Mouse (Mus musculus) hindbrain, embryonic 10.5 days (tissue): ENCODE measurements around the gene Rasl12. TPM values are rescaled to one million over a fixed set of nuclear protein-coding genes. Genes with fewer than 3 reads are reported as not detected.
A peak's percentile ranks its signal among the peaks of the same experiment; 100 is the strongest.

ENCODE experiments used
- DNase-seq: peaks from one replicate; pipeline ENCODE4 v3.0.0-alpha.2; 2017; ENCODE audit warnings: low spot score
- H3K27ac ChIP-seq: fragments of 300-500 bp; sonication (generic); 2 replicates; pipeline ENCODE4 v1.5.1; 2016; ENCODE audit warnings: mild to moderate bottlenecking, moderate library complexity
- H3K27me3 ChIP-seq: fragments of 300-500 bp; sonication (generic); 2 replicates; pipeline ENCODE4 v1.6.1; 2016; ENCODE audit warnings: mild to moderate bottlenecking; ENCODE audit not compliant: poor library complexity, insufficient read depth, severe bottlenecking
- H3K36me3 ChIP-seq: fragments of 300-500 bp; sonication (generic); 2 replicates; pipeline ENCODE4 v1.6.1; 2016; ENCODE audit warnings: mild to moderate bottlenecking, moderate library complexity
- H3K4me1 ChIP-seq: fragments of 300-500 bp; sonication (generic); replicated peaks from 2 replicates; pipeline ENCODE4 v1.6.1; 2016; ENCODE audit warnings: mild to moderate bottlenecking
- H3K4me3 ChIP-seq: fragments of 300-500 bp; sonication (generic); 2 replicates; pipeline ENCODE4 v1.5.1; 2016; ENCODE audit warnings: mild to moderate bottlenecking, moderate library complexity
- H3K9me3 ChIP-seq: fragments of 300-500 bp; sonication (generic); 2 replicates; pipeline ENCODE4 v1.6.1; 2016; ENCODE audit warnings: mild to moderate bottlenecking, moderate library complexity
- WGBS: fragments of 180-500 bp; shearing (Covaris S2); methylation state at CpG from one replicate; pipeline ENCODE4 v1.1.7; 2016; 5-methylcytosine and 5-hydroxymethylcytosine counted together
- polyA plus RNA-seq: library from polyadenylated mRNA; unstranded; fragments of >200 nt; fragmentation: Nextera tagmentation; extraction: Ambion mirVana; gene quantifications from 2 replicates; pipeline ENCODE4 v1.2.1, GENCODE M21; 2016

Rasl12 gene
- polyA plus RNA-seq: 6.3 and 7.8 TPM in 2 replicates

DNA sequence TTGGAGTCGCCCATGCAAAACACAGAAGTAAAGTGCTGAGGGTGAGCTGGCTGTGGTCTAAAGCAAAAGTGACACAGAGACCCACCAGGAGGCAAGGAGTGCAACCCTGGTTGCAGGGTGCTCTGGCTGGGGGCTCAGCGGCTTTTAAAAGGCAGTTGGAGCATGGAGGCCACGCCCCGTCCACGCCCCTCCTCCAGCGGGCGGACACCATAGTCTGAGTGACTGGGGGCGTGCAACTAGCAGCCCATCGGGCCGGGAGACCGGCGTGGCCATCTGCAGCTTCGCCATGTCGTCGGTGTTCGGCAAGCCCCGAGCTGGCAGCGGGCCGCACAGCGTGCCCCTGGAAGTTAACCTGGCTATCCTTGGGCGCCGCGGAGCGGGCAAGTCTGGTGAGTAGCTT is at the start of gene Rasl12:
Rasl12 (plus strand) TSS at position 228 of the 400 bp plus-strand sequence.
- Histone ChIP-seq H3K4me1 (peaks cover 29% of the 10 kb centered on the region), H3K9me3 (no peaks in the 10 kb centered on the region), H3K4me3 (peak within 1 kb of the TSS; percentile 59), H3K27ac (peak within 1 kb of the TSS; percentile 83), H3K27me3 (peaks cover 35% of the 10 kb centered on the region), H3K36me3 (no peaks in the 10 kb centered on the region)
- under 1% methylated on average over 24 of the region's 24 CpGs for WGBS
- peak; percentile 84 for DNase-seq

DNA sequence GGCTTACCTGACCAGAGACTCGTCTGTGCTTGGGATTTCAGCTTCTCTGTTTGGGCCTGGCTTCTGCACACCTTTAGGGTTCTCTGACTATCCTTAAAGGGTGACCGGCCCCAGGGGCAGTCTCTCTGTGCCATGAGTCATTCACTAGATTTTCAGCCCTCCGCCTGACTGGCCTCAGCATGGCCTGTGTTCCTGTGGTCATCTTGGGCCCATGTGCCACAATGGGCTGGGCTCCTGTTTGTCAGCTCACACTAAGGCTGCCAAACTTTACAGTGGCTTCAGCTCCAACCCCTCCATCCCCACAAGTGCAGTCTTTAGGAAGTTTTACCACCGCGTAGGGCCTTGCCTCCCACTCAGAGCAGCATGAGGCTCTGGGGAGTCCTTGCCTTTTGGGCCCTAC is 45.1 kb upstream of the Rasl12 start:
- H3K4me1 ChIP-seq: peaks cover 1% of the 10 kb centered on the region
- no peak overlapping the region for H3K4me3 ChIP-seq
- H3K36me3 ChIP-seq: peaks cover 44% of the 10 kb centered on the region
- no peaks in the 10 kb centered on the region for H3K9me3 ChIP-seq
- WGBS: 90% methylated on average over 5 of the region's 5 CpGs
- no peak overlapping the region for H3K27ac ChIP-seq
- no peak for DNase-seq
- no peaks in the 10 kb centered on the region for H3K27me3 ChIP-seq

DNA sequence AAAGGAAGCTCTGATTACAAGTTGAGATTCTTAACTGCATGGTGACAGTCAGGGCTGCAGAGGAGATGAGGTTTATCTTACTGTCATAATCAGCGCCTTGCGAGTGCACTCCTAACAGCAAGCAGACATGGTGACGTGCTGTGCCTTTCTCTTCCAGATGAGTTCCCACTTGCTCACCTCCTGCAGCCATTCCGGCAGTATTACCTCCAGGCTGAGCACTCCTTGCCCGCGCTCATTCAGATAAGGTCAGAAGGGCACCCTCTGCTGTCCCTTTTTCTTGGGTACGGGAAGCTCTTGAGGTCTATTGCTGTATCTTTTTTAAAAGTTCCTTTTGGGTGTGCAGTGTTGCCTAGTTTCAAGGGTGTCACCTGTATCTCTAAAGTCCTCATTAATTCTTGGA is 41.7 kb upstream of the Rasl12 start:
- peaks cover 77% of the 10 kb centered on the region for H3K36me3 ChIP-seq
- no peak overlapping the region for H3K4me3 ChIP-seq
- no peaks in the 10 kb centered on the region for H3K9me3 ChIP-seq
- H3K4me1 ChIP-seq: no peaks in the 10 kb centered on the region
- WGBS: 86% methylated on average over 7 of the region's 7 CpGs
- no peaks in the 10 kb centered on the region for H3K27me3 ChIP-seq
- DNase-seq: no peak
- no peak overlapping the region for H3K27ac ChIP-seq

DNA sequence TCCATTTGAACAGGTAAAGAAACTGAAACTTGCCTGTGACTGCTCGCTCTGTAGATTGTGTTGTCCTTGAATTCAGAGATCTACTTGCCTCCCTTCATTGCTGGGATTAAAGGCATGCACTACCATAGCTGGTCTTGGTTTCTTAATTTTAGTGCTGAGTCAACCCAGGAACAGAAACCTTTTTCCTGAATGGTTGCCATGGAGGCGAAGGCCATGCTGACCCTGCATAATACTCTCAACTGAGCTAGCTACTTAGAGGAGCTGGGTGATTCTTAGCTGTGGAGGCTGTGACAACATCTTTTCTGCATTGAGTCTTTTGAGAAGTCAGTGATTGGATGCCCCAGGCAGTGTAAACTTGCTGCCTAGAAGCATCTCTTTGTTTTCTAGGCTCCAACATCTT is 41.3 kb upstream of the Rasl12 start:
- no peaks in the 10 kb centered on the region for H3K9me3 ChIP-seq
- no peak overlapping the region for H3K4me3 ChIP-seq
- WGBS: 94% methylated on average over 2 of the region's 2 CpGs
- DNase-seq: no peak
- peaks cover 81% of the 10 kb centered on the region for H3K36me3 ChIP-seq
- no peaks in the 10 kb centered on the region for H3K4me1 ChIP-seq
- H3K27me3 ChIP-seq: no peaks in the 10 kb centered on the region
- no peak overlapping the region for H3K27ac ChIP-seq

DNA sequence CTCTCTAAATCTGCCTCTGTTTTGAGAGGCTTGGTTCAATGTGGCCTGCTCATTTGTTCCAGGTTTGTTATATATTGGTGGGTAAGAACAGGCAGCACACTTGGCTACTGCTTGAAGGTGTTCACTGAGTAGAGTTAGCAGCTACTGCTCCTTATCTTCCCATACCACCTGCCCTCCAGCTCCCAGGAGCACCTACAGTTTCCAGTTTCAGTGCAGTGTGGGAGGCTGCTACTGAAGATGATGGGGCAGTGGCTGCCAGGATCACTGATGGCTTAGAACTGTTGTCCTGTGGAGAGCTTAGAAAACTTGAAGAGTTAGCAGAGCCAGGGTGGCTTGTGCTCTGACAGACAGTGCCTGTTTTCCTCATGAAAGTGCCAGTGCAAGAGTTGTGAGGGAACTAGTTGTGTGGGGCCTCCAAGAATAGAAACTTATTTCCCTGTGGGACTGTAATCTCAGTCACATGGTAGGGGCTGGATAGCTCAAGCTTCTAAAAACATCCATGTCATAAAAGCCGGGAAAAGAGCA is 39.3 kb upstream of the Rasl12 start:
- Histone ChIP-seq H3K4me3 (no peak overlapping the region), H3K4me1 (no peaks in the 10 kb centered on the region), H3K27me3 (no peaks in the 10 kb centered on the region), H3K36me3 (peaks cover 88% of the 10 kb centered on the region), H3K9me3 (no peaks in the 10 kb centered on the region), H3K27ac (no peak overlapping the region)
- WGBS: 92% methylated on average over 1 of the region's 1 CpGs
- no peak for DNase-seq

DNA sequence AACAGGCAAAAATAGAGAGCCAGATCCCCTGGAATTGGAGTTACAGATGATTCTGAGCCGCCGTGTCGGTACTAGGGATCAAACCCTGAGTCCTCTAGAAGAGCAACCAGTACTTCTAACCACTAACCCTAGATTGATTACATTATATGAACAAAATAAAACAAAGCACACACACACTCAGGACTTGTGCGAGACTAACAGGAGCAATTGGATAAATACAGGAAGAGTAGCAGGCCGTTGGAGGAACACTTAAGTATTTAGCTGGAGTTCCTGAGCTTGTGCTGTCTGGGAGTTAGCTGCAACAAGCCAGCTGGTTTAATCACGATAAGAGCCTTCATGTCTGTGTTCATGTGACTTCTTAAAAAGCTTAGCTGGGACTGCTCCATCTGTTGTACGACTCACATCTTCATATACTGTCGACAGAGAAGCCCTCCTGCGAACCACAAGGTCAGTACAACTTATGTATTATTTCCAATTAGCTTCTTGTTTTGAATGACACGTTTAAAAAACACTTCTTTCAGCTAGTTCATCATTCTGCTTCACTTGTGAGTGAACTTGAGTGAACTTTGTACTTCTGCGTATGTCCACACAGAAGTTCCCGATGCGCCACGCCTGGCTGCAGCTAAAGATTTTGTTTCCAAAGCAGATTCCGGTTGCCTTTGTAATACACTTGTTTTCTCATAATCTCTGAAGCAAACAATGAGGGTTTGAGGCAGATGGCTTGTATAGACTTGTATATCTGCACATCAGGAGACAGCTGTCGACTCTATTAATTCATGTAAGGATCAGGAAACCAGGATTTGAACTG is 37.5 kb upstream of the Rasl12 start, which contains the start of gene Ubap1l:
Ubap1l (plus strand) TSS at position 401 of the 808 bp plus-strand sequence.
- H3K4me1 ChIP-seq: no peaks in the 10 kb centered on the region
- H3K9me3 ChIP-seq: no peaks in the 10 kb centered on the region
- H3K27ac ChIP-seq: no peak within 1 kb of the TSS
- peaks cover 82% of the 10 kb centered on the region for H3K36me3 ChIP-seq
- DNase-seq: no peak
- H3K27me3 ChIP-seq: no peaks in the 10 kb centered on the region
- WGBS: 93% methylated on average over 16 of the region's 16 CpGs
- H3K4me3 ChIP-seq: no peak within 1 kb of the TSS

DNA sequence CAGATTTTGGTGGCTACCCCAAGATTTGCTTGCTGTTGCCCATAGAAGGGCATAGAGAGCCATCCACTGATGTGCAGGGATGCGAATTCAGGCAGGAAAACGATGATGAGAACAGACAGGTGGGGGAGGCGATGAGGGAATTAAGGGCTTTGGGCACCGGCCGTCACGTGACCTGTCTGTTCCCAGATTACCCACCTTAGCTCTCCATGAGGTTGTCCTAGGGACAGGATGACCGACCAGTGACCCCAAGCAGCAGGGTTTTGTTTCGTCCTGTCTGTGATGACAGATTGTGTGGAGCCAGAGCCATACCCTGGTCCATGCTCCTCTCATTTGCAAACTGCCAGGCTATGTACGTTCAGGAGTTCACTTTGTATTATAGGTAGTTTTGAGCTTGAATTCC is 34.6 kb upstream of the Rasl12 start:
- no peaks in the 10 kb centered on the region for H3K27me3 ChIP-seq
- no peak for DNase-seq
- 71% methylated on average over 9 of the region's 9 CpGs for WGBS
- H3K9me3 ChIP-seq: no peaks in the 10 kb centered on the region
- peaks cover 61% of the 10 kb centered on the region for H3K36me3 ChIP-seq
- H3K4me3 ChIP-seq: no peak overlapping the region
- no peak overlapping the region for H3K27ac ChIP-seq
- H3K4me1 ChIP-seq: peaks cover 4% of the 10 kb centered on the region; the same call in 1 of the 2 replicates

DNA sequence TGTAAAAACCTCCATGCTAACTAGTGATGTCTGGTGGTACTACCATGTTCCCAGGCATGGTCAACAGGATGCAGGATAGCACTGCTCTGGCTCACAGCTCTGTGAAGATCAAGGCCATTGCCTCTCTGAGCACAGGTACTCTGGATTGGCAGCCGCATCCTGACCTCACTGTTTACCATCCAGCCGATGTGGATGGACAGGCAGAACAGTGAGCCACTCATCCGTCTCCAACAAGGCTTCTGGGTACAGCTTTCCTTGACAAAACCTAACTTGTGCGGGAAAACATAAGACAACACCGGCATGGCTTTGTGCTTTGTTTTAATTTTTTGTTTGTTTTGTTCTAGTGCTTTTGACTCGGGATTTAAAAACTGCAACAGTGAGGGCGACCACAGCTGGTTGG is 32.6 kb upstream of the Rasl12 start:
- DNase-seq: no peak
- no peaks in the 10 kb centered on the region for H3K27me3 ChIP-seq
- 92% methylated on average over 7 of the region's 7 CpGs for WGBS
- H3K9me3 ChIP-seq: no peaks in the 10 kb centered on the region
- H3K36me3 ChIP-seq: peaks cover 45% of the 10 kb centered on the region
- no peak overlapping the region for H3K27ac ChIP-seq
- H3K4me1 ChIP-seq: peaks cover 4% of the 10 kb centered on the region; the same call in 1 of the 2 replicates
- H3K4me3 ChIP-seq: no peak overlapping the region

DNA sequence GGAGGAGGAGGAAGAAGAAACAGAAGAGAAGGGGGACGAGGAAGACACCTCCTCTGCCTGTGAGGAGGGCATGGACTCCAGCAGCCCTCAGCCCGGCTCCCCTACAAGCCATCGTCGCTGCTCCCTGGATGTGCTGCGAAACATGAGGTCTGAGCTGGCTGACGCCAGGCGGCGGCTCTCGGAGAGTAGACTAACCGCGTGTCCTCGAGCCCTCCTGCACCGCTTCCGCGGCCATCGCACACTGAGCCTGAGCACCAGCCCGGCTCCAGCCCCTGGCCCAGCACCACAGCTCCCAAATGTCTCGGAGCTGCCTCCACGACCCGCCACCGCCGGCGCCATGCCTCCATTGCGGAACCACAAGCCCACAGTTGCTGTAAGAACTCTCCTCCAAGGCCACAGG is 26.6 kb upstream of the Rasl12 start:
- 77% methylated on average over 24 of the region's 24 CpGs for WGBS
- Histone ChIP-seq H3K4me3 (no peak overlapping the region), H3K27ac (no peak overlapping the region), H3K9me3 (no peaks in the 10 kb centered on the region), H3K27me3 (no peaks in the 10 kb centered on the region), H3K4me1 (peaks cover 4% of the 10 kb centered on the region; the same call in 1 of the 2 replicates), H3K36me3 (peaks cover 31% of the 10 kb centered on the region)
- DNase-seq: no peak

DNA sequence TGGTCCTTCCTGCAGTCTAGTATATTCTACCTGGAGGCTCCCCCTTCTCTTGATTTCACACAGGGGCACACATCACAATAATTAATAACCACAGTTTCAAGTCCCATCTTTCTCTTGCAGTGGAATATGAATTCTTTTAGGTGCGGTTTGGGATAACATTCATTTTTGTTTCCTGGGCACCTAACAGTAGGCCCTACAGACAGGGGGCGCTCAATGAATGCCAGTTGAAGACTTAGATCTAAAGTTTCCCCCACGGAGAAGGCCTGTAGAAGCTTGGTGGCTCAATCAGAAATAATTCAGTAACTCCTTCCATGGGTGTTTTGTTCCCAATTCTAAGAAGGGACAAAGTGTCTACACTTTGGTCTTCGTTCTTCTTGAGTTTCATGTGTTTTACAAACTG is 25.9 kb upstream of the Rasl12 start:
- Histone ChIP-seq H3K36me3 (peaks cover 37% of the 10 kb centered on the region), H3K9me3 (no peaks in the 10 kb centered on the region), H3K4me1 (no peaks in the 10 kb centered on the region), H3K27me3 (no peaks in the 10 kb centered on the region), H3K4me3 (no peak overlapping the region), H3K27ac (no peak overlapping the region)
- 78% methylated on average over 4 of the region's 4 CpGs for WGBS
- no peak for DNase-seq

DNA sequence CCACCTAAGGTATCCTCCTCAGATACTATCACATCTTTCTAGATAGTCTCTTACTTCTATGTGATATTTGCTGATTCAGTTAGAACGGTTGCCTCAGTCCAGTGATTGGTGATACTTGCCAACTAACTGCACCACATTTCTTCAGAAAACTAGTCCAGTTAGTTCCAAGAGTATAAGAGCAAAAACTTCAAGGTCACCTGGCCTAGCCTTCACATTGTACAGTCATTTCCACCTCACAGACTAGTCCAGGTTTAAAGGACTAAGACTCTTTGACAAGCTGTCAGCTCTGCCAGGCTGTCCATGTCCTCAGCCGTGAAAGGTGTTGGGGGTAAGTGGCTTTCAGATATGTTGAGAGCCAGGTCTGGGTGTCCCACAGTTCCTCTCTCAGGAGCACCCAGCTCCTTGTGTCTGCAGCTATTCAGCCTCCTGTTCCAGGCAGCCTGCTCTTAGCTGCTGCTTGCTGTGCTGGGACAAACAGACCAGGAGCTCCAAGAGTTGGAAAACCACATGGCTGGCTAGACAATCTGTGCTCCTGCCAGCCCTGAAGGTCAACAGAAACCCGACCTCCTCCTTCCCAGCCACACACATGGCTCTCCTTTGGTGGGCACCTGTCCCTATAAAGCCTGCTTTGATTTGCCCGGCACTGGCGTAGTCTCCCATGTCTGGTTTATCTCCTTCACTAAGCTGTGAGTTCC is 23.7 kb upstream of the Rasl12 start:
- 81% methylated on average over 5 of the region's 5 CpGs for WGBS
- no peaks in the 10 kb centered on the region for H3K9me3 ChIP-seq
- H3K27me3 ChIP-seq: no peaks in the 10 kb centered on the region
- H3K27ac ChIP-seq: no peak overlapping the region
- peaks cover 38% of the 10 kb centered on the region for H3K36me3 ChIP-seq
- no peak for DNase-seq
- no peaks in the 10 kb centered on the region for H3K4me1 ChIP-seq
- no peak overlapping the region for H3K4me3 ChIP-seq

DNA sequence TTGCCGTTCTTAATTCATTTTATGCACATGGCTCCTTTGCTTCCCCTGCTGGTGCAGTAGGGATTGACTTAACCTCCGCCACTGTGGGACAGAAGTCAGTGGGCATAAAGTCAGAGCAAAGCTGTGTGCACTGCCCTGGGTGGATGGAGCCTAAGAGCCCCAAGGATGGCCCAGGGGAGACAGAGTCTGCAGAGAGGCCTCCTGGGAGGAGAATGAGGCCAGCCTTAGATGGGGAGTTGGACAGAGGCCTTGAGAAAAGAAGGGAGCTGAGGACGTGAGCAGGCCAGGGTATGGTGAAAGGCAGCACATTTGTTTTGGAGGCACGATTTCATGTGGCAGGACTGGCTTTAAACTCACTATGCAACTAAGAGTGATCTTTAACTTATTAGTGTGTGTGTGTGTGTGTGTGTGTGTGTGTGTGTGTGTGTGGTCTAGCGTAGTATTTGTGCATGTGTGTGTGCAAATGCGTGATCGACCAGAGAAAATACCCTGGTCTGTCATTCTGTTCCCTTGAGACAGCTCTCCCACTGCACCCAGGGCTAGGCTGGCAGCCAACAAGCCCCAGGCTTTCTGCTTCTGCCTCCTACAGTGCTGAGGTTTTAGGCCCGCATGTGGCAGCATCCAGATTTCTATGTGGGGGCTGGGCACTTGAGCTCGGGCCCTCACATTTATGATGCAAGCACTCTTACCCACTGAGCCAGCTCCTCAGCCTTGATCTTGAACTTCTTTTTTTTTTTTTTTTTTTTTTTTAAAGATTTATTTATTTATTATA is 23.0 kb upstream of the Rasl12 start:
- Histone ChIP-seq H3K27ac (0 out of 2 replicates have a peak overlapping the region, but pooled peaks have one; percentile 17), H3K36me3 (peaks cover 38% of the 10 kb centered on the region), H3K9me3 (no peaks in the 10 kb centered on the region), H3K27me3 (no peaks in the 10 kb centered on the region), H3K4me1 (no peaks in the 10 kb centered on the region), H3K4me3 (no peak overlapping the region)
- WGBS: 88% methylated on average over 9 of the region's 9 CpGs
- DNase-seq: no peak
